Mouse (Mus musculus) CD4-positive, CD25-positive, alpha-beta regulatory T cell, adult 4 months (primary cell): Measurements from ENCODE around the gene Fnip1. TPM values are rescaled to one million over a fixed set of nuclear protein-coding genes. Genes with fewer than 3 reads are reported as not detected.

Experiments
- ATAC-seq: one replicate; pipeline ENCODE4 v1.8.0; 2017
- polyA plus RNA-seq, 2 experiments: library from polyadenylated mRNA; unstranded; fragments of 100-300 nt; shearing (Covaris generic); gene quantifications; one replicate each; pipeline ENCODE4 v1.2.1; 2017

Fnip1 gene
- polyA plus RNA-seq, 2 experiments from 2014 or later, result 12.7 to 12.9 TPM

- peak; percentile 77 for ATAC-seq
These were observed 26.7 kb downstream of the Fnip1 start for GRCm38 (mm10) chr11:54464557-54465244.

DNA sequence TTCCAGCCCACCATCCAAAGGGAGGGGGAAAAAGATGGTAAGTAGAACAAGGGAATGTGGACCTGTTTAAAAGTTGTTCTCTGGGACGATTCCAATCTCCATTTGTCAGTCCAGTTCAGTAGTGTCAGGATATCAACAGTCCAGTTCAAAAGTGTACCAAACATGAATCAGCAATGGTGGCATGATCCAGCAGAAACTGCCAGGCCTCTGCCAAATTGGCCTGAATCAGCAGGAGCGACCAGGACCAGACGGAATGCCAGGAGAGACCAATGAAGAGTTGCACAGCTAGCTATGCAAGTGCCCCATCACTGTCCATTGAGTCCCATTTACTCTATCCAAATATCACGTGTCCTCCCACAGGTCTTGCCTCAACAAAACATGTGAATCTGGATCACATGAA, 34.2 kb downstream of the Fnip1 start:
- ATAC-seq, result no peak

DNA sequence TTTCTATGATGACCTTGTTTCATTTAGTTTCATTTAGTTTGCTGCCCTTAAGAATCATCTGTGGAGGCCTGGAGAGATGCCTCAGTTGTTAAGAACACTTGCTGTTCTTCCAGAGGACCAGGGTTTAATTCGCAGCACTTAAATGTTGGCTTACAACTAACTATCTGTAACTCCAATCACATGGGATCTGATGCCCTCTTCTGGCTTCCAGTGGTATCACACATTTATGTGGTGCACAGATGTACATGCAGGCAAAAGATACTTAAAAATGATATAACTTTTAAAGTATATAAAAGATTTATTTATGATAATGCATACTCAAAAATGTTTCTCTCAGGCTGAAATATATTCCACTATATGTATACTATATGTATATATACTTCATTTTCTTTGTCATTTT, 40.4 kb downstream of the Fnip1 start:
- ATAC-seq, result no peak

DNA sequence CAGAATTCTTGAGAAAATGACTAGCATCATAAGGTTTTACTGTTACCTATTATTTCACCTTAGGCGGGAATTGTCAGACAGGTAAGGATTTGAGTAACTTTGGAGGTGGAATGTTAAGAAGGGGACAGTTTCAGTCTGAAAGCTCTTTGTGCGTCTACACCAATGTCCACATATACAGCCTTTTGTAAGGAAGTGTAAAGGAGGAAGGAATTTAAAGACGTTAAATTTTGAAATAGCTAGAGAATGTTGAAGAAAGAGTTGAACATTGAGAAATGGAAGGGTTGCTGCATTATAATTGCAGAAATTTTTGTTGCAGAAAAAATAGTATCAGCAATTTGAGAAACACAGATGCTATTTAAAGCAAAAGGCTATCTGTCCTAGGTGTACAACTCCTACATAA, 48.0 kb downstream of the Fnip1 start:
- no peak for ATAC-seq

DNA sequence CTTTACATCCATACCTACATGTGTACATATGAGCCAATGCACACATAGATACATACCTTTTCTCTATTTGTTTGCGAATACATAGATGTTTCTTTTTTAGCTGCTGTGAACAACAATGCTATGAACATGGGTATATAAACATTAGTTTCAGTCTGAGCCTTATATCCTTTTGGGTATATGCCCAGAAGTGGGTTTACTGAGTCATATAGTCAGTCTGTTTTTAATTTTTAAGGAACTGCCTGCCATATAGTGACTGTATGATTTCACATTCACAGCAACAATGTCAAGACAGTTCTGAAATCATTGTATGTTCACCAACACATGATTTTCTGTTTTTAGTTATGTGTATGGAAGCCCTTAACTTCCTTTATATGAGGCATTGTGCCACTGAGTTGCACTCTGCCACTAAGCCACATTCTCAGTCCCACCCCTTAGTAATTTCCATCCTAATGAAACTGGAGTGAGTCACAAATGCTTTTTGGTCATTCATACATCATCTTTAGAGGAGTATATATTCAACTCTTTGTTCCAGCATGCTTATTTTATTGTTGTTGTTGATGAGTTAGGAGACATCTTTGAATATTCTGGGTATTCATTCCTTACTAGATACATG, 54.1 kb downstream of the Fnip1 start:
- ATAC-seq, result peak; percentile 28

DNA sequence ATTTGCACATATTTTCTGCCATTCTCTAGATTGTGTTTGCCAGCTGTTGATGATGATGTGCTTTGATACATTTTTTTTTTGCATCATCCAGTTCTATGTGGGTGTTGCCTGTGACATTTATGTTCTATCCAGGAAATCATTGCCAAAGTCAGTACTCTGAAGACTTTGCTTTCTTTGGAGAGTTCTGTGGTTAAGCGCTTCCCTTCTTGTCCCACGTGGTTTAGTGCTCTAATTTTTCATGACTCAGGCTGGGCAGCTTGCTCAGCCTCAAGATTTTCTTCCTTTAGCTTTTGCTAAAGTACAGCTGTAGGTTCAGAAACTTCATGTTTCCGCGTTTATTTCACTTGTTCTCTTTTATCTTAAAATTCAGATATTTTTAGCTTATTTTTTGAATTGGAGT, 54.6 kb downstream of the Fnip1 start:
- ATAC-seq, result peak; percentile 97

DNA sequence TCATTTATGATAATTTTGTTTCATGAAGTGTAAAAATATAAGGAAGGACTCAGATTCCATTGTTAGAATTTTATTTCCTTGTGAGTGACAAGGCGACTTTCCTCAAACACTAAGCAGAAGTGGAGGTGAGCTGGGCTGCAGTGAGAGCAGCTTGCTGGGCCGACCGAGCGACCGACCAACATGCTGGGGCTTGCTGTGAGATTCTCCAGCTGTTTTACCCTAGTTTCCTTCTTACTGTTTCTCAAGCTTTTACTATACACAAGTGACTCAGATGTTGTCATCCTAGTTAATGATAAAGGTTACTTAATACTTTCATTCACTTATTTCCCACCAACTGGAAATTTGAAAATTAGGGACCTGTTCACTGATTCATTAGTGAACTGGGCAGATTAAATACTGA, 61.8 kb downstream of the Fnip1 start:
- no peak for ATAC-seq

DNA sequence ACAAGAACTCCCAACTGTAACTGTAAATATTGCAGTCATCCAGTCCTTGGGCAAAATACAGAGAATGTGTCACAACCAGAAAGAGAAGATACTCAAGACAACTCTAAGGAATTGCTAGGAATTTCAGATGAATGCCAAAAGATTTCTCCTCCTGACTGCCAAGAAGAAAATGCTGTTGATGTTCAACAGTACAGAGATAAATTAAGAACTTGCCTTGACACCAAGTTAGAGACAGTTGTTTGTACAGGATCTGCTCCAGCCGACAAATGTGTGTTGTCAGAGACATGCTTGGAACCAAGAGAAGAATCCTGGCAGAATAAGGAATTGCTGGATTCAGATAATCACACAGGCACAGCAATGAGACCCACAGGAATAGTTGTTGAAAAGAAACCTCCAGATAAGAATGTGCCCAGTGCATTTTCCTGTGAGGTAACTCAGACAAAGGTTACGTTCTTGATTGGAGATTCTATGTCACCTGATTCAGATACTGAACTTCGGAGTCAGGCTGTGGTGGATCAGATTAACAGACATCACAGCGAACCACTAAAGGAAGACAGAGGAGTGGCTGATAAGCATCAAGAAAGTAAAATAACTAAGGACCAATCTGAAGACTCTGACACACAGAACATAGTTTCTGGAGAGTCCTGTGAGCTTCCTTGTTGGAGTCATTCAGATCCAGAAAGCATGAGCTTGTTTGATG, 64.7 kb downstream of the Fnip1 start:
- ATAC-seq, result peak; percentile 58

DNA sequence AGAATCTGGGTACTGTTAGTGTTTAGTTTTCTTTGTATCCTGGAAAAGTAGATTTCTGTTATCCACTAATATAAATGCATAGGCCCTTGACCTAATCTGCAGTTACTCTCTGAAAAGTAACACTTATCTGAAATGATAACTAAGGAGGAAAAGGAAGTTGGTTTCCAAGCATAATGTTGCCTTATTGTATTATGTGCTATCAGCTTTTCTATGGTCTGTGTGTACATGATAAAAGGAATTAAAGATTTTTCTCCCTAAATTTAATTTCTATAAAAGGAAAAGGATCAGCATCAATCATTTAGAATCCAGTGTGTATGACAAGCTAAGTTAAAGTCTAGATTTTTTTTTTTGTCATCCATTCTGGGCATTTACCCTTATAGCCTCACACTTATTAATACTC, 75.6 kb downstream of the Fnip1 start:
- no peak for ATAC-seq

GRCm38 (mm10) chr11:54521927-54522528, 84.0 kb downstream of the Fnip1 start:
- no peak for ATAC-seq

DNA sequence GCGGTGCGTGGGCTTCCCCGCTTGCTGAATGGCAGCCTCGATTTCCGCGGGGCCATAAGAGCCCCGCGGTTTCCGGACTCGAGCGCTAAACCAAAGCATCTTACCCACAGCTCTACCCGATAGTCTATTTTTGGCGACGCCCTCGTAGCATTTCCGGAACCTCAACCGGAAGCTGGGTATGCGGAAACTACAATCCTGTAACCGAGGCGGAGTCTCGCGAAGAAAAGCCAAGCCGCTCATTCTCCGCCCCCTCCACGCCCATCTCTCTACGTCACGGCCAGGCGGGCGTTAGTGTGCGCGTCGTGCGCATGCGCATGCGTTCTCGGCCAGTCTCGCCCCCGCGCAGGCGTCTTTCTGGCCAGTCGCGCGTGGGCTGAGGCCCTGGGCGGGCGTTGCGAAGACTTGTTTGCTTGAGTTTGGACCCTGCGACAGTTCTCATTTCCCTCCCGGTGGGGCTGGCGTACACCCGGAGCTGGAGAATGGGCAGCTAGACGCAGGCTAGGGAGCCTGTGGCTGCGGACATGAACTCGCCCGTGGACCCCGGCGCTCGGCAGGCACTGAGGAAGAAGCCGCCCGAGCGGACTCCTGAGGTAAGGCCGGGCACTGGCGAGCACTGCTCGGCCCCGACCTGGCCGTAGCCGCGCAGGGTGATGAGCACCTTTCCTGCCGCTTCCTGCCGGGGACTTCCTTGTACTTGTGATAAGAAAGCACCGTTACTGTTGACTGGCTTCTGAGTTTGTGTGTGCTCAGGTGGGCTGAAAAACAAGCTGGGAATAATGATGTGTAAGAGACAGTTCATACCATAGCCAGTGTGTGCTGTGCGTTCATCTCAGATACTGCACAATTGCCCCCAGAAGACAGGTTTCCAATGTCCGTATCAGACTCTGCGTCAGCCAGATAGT, 84.8 kb downstream of the Fnip1 start, which contains the start of gene Rapgef6:
TSS of gene Rapgef6 (plus strand) at position 319 of the 902 bp plus-strand sequence.
- ATAC-seq, result peak; percentile 88

DNA sequence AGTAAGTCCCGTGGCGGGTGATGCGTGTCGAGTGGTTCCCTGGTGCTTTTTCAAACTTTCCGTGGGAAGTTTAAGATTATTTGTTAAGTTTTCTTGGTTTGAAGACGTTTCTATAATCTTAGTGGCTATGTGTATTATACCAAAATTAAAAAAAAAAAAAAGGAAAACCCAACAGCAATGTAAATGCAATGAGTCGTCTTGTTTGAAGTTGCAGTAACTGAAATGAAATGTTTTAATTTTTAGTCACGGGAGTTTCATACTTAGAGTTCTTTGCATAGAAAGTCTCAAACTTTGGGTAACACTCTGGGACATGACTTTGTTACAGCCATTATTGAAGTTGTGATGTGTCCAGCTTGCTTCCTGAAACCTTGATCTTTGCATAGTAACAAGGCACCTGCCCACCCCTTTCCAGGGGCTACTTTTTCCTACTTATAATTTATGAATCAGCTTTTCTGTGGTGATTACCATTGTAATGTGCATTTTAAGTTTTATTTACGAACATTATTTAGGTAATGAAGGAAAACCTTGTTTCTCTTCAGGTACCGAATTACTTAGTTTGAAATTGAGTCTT, 85.5 kb downstream of the Fnip1 start:
- no peak for ATAC-seq

DNA sequence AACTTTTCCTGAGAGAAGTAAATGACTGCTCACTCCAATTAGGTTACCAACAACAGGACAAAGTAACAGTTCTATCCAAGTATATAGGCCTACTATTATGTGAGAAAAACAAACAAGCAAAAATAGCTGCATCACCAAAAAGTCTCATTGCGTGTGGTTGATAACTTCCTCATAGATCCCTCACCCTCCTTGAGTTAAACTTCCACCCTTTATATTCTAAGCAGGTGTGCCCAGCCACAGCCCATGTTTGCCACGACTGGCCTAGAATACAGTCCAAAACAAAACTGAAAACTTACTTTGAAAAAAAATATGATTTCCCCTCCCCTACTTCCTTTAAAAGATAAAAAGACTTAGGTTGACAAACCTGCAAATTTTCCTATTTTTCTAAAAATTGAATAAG, 90.0 kb downstream of the Fnip1 start:
- no peak for ATAC-seq

GRCm38 (mm10) chr11:54530391-54530790, 92.4 kb downstream of the Fnip1 start:
- ATAC-seq, result no peak

GRCm38 (mm10) chr11:54530916-54531315, 92.9 kb downstream of the Fnip1 start:
- no peak for ATAC-seq

DNA sequence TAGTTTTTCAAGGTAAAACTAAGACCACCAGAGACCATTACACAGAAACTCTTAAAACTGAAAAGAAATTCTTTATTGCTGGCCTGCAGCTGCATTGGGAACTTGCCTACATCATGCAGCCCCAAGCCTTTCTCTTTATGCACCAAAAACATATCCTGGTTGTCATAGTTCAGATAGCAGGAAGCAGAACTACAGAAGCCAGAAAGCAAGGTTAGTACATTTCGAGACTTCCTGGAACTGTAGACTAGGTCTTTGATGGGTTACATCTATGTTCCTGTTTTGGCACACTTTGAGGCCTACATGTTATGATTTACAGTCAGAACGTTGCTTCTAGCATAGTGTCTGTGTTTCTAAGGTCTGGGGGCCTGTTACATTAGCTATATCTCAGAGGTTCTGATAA, 95.8 kb downstream of the Fnip1 start:
- peak; percentile 90 for ATAC-seq

- peak; percentile 68 for ATAC-seq
These were observed 96.9 kb downstream of the Fnip1 start for GRCm38 (mm10) chr11:54534871-54535270.

GRCm38 (mm10) chr11:54539031-54539430, 101.0 kb downstream of the Fnip1 start:
- no peak for ATAC-seq

DNA sequence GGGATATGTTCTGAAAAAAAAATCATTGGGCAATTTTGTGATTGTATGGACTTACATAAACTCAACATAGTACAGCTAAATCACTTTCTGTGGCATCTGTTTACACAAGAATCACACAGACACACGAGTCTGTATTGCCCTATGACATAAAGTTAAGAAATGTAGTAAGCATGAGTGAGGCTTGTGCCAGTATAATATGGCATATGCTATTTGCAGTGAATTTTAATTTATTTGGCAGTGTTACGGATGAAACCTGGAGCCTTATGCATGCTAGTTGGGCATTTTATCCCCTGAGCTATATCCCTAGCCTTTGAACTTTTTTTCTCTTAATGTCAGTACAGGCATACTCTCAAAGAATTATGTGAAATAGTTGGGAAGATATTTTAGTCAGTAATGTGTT, 101.5 kb downstream of the Fnip1 start:
- no peak for ATAC-seq

DNA sequence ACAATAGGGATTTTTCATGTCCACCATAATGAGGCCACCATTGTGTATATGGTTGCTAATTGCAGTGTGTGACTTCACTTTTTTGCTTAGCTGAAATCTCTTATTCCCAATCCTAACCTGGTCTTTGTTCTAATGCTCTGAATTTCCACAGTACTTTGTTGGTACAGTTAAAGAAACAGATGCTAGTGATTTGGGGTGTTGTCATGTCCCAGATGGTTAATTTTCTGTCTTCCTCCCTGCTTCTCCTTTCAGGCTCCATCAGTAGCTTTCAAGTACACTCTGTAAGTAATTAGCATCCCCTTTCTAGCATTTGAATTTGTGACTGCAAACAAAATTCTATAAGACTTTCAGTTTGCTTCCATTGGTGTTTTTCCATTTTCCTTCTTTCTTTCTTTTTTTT, 102.3 kb downstream of the Fnip1 start:
- ATAC-seq, result no peak

- ATAC-seq, result no peak
These were observed 104.4 kb downstream of the Fnip1 start for GRCm38 (mm10) chr11:54542414-54542813.

DNA sequence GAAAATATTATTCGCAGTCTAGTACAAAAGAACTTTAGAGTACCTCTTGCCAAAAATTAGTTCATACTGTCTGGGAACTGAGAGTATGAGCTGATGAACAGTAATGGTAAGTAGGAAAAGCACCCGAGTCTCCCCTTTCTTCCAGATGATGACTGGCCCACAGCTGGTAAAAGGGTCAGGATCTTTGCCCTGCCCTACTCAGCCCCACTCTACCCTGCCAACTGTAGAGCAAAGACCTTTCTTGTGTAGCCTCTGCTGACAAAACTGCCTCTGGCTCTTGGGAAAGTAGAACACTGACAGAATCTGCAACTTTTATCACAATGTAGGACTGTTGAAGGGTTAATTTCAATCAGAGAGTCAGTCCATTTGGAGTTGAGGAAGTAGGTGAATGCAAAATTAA, 117.0 kb downstream of the Fnip1 start:
- ATAC-seq, result no peak
